Mouse (Mus musculus) intestine, postnatal 0 days (tissue): ENCODE results near the gene Pla2g2c. TPM values are rescaled to one million over a fixed set of nuclear protein-coding genes. Genes with fewer than 3 reads are reported as not detected.
A peak's percentile ranks its signal among the peaks of the same experiment; 100 is the strongest.

Experiments used
- ATAC-seq: fragments of 200-750 bp; cut with Nextera tagmentation; 2 replicates; pipeline ENCODE4 v1.8.0; 2017; ENCODE audit warnings: mild to moderate bottlenecking, moderate TSS enrichment, moderate library complexity
- H3K27ac ChIP-seq: fragments of 300-500 bp; sonication (generic); 2 replicates; pipeline ENCODE4 v1.5.1; 2014; ENCODE audit warnings: mild to moderate bottlenecking, low read depth, low read length, moderate library complexity
- H3K27me3 ChIP-seq: fragments of 300-500 bp; sonication (generic); replicated peaks from 2 replicates; pipeline ENCODE4 v1.6.1; 2014; ENCODE audit warnings: low read length, mixed read lengths; ENCODE audit not compliant: control insufficient read depth, insufficient read depth
- H3K36me3 ChIP-seq: fragments of 300-500 bp; sonication (generic); 2 replicates; pipeline ENCODE4 v1.6.1; 2014; ENCODE audit warnings: mild to moderate bottlenecking, moderate library complexity; ENCODE audit not compliant: control insufficient read depth, insufficient read depth
- H3K4me1 ChIP-seq: fragments of 300-500 bp; sonication (generic); replicated peaks from 2 replicates; pipeline ENCODE4 v1.6.1; 2014; ENCODE audit warnings: antibody characterized with exemption, low read length, mixed read lengths; ENCODE audit not compliant: control insufficient read depth, insufficient read depth
- H3K4me2 ChIP-seq: fragments of 300-500 bp; sonication (generic); replicated peaks from 2 replicates; pipeline ENCODE4 v1.6.1; 2014; ENCODE audit warnings: low read depth, mild to moderate bottlenecking, moderate library complexity
- H3K4me3 ChIP-seq: fragments of 300-500 bp; sonication (generic); 2 replicates; pipeline ENCODE4 v1.5.1; 2014; ENCODE audit warnings: low read depth, low read length
- H3K9ac ChIP-seq: fragments of 300-500 bp; sonication (generic); 2 replicates; pipeline ENCODE4 v1.6.1; 2014; ENCODE audit warnings: mild to moderate bottlenecking, low read depth, low read length
- H3K9me3 ChIP-seq: fragments of 300-500 bp; sonication (generic); 2 replicates; pipeline ENCODE4 v1.6.1; 2016; ENCODE audit warnings: mixed run types; ENCODE audit not compliant: control insufficient read depth
- CTCF ChIP-seq: sonication (generic); IDR thresholded peaks from 2 replicates; pipeline ENCODE4 v1.5.1; 2016; ENCODE audit warnings: low read depth, mild to moderate bottlenecking, control low read depth, antibody characterized with exemption, moderate library complexity
- WGBS: fragments of 180-500 bp; shearing (Covaris S2); extraction: QIAGEN DNeasy Blood & Tissue Kit; methylation state at CpG from one replicate; pipeline ENCODE4 v1.1.7; 2014; 5-methylcytosine and 5-hydroxymethylcytosine counted together
- polyA plus RNA-seq: library from polyadenylated mRNA; unstranded; fragments of >200 nt; fragmentation: Nextera tagmentation; extraction: Ambion mirVana; gene quantifications from 2 replicates; pipeline ENCODE4 v1.2.1, GENCODE M21; 2015

The Pla2g2c gene
- polyA plus RNA-seq, 1 experiment from 2014 or later: 0.09 TPM

- H3K4me3 ChIP-seq: no peak overlapping the region
- no peaks in the 10 kb centered on the region for H3K36me3 ChIP-seq
- H3K9ac ChIP-seq: no peak overlapping the region
- no peak for TF ChIP-seq CTCF
- 44% methylated on average over 4 of the region's 4 CpGs for WGBS
- no peak overlapping the region for H3K4me2 ChIP-seq
- H3K4me1 ChIP-seq: no peaks in the 10 kb centered on the region
- no peak overlapping the region for H3K27ac ChIP-seq
- H3K9me3 ChIP-seq: no peaks in the 10 kb centered on the region
- no peaks in the 10 kb centered on the region for H3K27me3 ChIP-seq
- no peak for ATAC-seq
Measured at GRCm38 (mm10) chr4:138786141-138786540, 61.5 kb downstream of the Pla2g2c start.

- no peak for TF ChIP-seq CTCF
- no peak overlapping the region for H3K9ac ChIP-seq
- WGBS: 82% methylated on average over 4 of the region's 4 CpGs
- no peaks in the 10 kb centered on the region for H3K9me3 ChIP-seq
- no peaks in the 10 kb centered on the region for H3K27me3 ChIP-seq
- no peaks in the 10 kb centered on the region for H3K36me3 ChIP-seq
- no peak for ATAC-seq
- H3K4me3 ChIP-seq: no peak overlapping the region
- no peak overlapping the region for H3K27ac ChIP-seq
- no peak overlapping the region for H3K4me2 ChIP-seq
- no peaks in the 10 kb centered on the region for H3K4me1 ChIP-seq
Measured at GRCm38 (mm10) chr4:138788381-138788780, 63.8 kb downstream of the Pla2g2c start.

GRCm38 (mm10) chr4:138791452-138791851, 66.9 kb downstream of the Pla2g2c start:
- no peak overlapping the region for H3K4me2 ChIP-seq
- no peak for ATAC-seq
- H3K9me3 ChIP-seq: peaks cover 6% of the 10 kb centered on the region; the same call in 1 of the 2 replicates
- H3K27ac ChIP-seq: no peak overlapping the region
- no peak overlapping the region for H3K4me3 ChIP-seq
- 73% methylated on average over 6 of the region's 6 CpGs for WGBS
- no peaks in the 10 kb centered on the region for H3K36me3 ChIP-seq
- H3K27me3 ChIP-seq: no peaks in the 10 kb centered on the region
- no peak for TF ChIP-seq CTCF
- no peaks in the 10 kb centered on the region for H3K4me1 ChIP-seq
- H3K9ac ChIP-seq: no peak overlapping the region

- H3K36me3 ChIP-seq: no peaks in the 10 kb centered on the region
- H3K27ac ChIP-seq: no peak overlapping the region
- no peaks in the 10 kb centered on the region for H3K4me1 ChIP-seq
- peak; percentile 61 for ATAC-seq
- no peak overlapping the region for H3K4me3 ChIP-seq
- H3K9me3 ChIP-seq: peaks cover 6% of the 10 kb centered on the region; the same call in 1 of the 2 replicates
- 13% methylated on average over 9 of the region's 9 CpGs for WGBS
- no peak for TF ChIP-seq CTCF
- H3K27me3 ChIP-seq: no peaks in the 10 kb centered on the region
- no peak overlapping the region for H3K4me2 ChIP-seq
- H3K9ac ChIP-seq: no peak overlapping the region
Measured at GRCm38 (mm10) chr4:138792599-138792998, 68.0 kb downstream of the Pla2g2c start.

- Histone ChIP-seq H3K36me3 (no peaks in the 10 kb centered on the region), H3K4me2 (no peak overlapping the region), H3K9me3 (peaks cover 6% of the 10 kb centered on the region; the same call in 1 of the 2 replicates), H3K27me3 (no peaks in the 10 kb centered on the region), H3K4me3 (no peak overlapping the region), H3K4me1 (no peaks in the 10 kb centered on the region), H3K9ac (no peak overlapping the region), H3K27ac (no peak overlapping the region)
- TF ChIP-seq CTCF: peak; percentile 78
- 64% methylated on average over 2 of the region's 2 CpGs for WGBS
- no peak for ATAC-seq
Measured at GRCm38 (mm10) chr4:138793276-138793675, 68.7 kb downstream of the Pla2g2c start.

GRCm38 (mm10) chr4:138794344-138794743, 69.8 kb downstream of the Pla2g2c start:
- TF ChIP-seq CTCF: no peak
- H3K4me1 ChIP-seq: no peaks in the 10 kb centered on the region
- no peak overlapping the region for H3K9ac ChIP-seq
- 91% methylated on average over 6 of the region's 6 CpGs for WGBS
- no peak overlapping the region for H3K27ac ChIP-seq
- H3K27me3 ChIP-seq: no peaks in the 10 kb centered on the region
- no peaks in the 10 kb centered on the region for H3K36me3 ChIP-seq
- no peak overlapping the region for H3K4me3 ChIP-seq
- H3K9me3 ChIP-seq: peaks cover 6% of the 10 kb centered on the region; the same call in 1 of the 2 replicates
- H3K4me2 ChIP-seq: no peak overlapping the region
- no peak for ATAC-seq

Other genes with a start within 250 kb of the Pla2g2c start
- gene Vwa5b1, start 88.9 kb upstream of the Pla2g2c start, polyA plus RNA-seq: 0.16 and 0.17 TPM in 2 replicates
- gene Ubxn10, start 12.4 kb downstream of the Pla2g2c start, polyA plus RNA-seq: 0.51 and 0.83 TPM in 2 replicates
- gene Pla2g2f, start 32.8 kb downstream of the Pla2g2c start, polyA plus RNA-seq: 0.46 and 0.64 TPM in 2 replicates
- gene Pla2g2d, start 50.9 kb downstream of the Pla2g2c start, polyA plus RNA-seq: 1.5 and 2.3 TPM in 2 replicates
- gene Pla2g5, start 138.7 kb downstream of the Pla2g2c start, polyA plus RNA-seq: 0.22 and 0.39 TPM in 2 replicates
- not detected in 2 replicates for gene Gm13030, start 149.2 kb downstream of the Pla2g2c start, polyA plus RNA-seq
- gene Pla2g2e, start 153.2 kb downstream of the Pla2g2c start, polyA plus RNA-seq: 0.30 and 0.52 TPM in 2 replicates
- 3.5 and 3.6 TPM in 2 replicates for gene Otud3, start 189.2 kb downstream of the Pla2g2c start, polyA plus RNA-seq
- gene Rnf186, start 242.3 kb downstream of the Pla2g2c start, polyA plus RNA-seq: 65.2 and 70.7 TPM in 2 replicates
- 11.0 and 12.2 TPM in 2 replicates for gene Tmco4, start 248.1 kb downstream of the Pla2g2c start, polyA plus RNA-seq